Mouse (Mus musculus) CD4-positive helper T cell, adult 2 months (primary cell): Measurements from ENCODE around the gene Gm49337.

Experiments
- DNase-seq: peaks from one replicate; pipeline ENCODE4 v3.0.0-alpha.2; 2012; ENCODE audit warnings: low read depth, missing footprints, low spot score

The Gm49337 gene

GRCm38 (mm10) chr4:116329256-116329655 lies 156.1 kb downstream of the Gm49337 start:
- DNase-seq = no peak

DNA sequence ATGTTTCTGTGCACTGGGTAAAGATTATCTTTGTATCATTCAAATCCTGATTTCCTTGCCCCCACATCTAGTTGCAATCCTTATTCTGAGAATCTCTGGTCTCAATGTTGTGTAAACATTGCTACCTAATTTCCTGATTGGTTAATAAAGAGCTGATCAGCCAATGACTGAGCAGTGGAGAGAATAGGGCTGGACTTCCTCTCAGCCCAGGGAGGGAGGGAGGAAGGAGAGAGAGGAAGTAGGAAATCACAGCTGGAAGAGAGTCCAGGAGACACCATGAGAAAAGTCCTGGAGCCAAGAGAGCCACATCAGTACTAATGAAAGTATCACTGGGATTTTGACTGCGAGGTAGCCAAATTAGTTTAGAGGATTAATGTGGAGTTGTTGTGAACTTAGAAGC lies 163.1 kb downstream of the Gm49337 start:
- no peak for DNase-seq

DNA sequence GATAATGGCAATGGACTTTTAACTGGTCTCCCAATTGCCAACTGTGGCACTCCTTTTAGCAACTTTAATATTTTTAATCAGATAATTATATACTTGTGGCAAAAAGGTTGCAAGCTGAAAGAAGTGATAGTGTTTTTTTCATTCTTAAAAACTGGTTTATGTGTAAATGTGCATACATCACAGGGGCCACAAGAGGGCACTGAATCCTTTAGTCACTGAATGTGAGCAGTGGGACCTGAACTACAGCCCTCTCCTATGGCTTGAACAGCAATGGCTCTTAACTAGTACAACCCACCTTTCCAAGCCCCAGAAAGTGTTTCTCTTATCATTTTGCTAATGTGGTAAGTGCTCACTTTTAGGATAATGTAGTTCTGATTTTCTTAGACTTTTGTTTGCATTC lies 168.9 kb downstream of the Gm49337 start:
- DNase-seq = peak; percentile 37
